Mouse (Mus musculus) adrenal gland, postnatal 36 days (tissue): ENCODE measurements around the gene Nck2. TPM values are rescaled to one million over a fixed set of nuclear protein-coding genes. Genes with fewer than 3 reads are reported as not detected.
"Not testable (repeated sequence)": the region's sequence is repeated elsewhere in the genome, so short reads cannot be mapped to it uniquely, and the experiment has no call there.

ENCODE experiments used
- DNase-seq, 2 experiments: peaks; one replicate each; pipeline ENCODE4 v3.0.0; 2021; ENCODE audit warnings: mixed read lengths in 1 of 2
- total RNA-seq, 2 experiments: library from RNA; stranded (reverse); gene quantifications; 2 replicates each; pipeline ENCODE4 v1.2.3; 2021

Gene Nck2
- total RNA-seq, 2 experiments from 2014 or later = 29.7 to 32.9 TPM

DNA sequence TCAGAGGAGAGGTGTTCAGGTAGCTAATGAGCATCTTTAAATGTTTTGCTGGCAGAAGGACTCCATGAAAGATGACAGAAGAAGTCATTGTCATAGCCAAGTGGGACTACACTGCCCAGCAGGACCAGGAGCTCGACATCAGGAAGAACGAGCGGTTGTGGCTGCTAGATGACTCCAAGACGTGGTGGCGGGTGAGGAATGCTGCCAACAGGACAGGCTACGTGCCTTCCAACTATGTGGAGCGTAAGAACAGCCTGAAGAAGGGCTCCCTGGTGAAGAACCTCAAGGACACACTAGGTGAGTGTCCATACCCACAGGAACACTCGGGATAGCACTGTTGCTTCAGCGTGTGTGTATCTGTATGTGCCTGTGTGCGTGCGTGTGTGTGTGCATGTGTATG, 89.1 kb downstream of the Nck2 start:
- DNase-seq = not testable (repeated sequence)

DNA sequence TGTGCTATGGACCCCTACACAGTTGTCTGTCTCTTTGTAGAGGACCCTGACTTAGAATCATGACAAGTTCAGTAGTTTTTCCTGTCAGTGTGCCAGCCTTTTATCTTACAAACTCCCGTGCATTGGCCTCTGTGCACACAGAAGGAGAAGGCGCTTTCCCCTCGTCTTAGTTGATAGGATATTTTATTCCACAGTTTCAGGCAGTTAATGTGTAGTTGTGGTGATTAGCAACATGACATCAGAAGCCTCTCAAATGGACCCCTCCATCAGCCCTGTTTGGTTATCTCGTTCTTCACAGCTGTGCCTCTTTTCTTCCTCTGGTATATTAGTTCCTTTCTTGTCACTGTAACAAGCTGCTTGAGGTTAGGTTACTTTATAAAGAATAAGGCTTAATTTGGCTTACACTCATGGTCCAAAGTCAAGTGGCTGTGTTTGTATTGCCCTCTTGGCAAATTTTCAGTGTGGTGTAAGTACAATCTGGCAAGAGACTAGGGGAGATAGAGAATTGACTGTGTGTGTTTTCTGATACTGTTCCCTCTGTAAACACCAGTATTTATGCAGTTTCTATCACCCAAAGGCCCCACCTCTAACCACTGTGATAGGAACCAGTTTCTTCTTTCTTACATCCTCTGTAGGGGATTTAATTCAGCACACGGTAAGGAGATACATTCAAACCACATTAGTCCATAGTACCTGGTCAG, 89.8 kb downstream of the Nck2 start:
- no peak for DNase-seq

DNA sequence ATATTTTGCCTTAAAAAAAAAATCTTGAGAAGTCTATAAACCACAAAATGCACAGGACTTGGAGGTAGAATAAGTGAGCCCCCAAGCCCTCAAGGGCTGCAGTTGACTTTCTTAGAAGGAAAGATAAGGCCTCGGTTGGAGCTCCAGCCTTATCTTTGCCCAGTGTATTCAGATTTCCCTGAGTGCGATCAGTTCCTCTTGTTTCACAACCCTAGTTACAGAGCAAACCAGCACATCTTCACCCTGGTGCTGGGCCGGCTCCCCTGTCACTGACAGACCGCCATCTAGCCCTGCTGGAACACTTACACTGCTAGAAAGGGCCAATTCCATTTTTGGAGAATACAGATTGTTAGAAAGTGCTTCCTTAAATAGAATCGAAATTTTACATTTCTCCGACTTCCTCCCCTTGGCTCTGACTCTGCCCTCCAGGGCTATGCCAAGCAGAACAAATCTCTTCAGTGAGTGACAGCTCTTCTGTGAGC, 91.2 kb downstream of the Nck2 start:
- DNase-seq = no peak

DNA sequence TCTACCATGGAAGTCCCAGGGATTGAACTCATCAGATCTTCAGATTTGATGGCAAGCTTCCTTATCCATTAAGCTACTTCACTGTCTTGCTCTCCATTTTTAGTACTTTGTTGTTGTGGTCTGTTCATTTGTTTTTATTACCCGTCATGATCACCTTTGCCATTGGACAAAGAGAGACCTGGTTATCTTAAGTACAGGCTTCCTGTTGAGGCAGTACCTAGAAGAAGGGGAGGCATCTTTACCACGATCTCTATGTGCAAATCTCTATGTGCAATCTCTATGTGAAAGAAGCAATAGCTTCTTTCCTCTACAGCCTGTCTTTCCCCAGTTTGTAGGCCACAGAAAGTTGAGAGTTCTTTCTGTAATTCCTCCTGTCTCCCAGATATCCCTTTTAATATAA, 91.9 kb downstream of the Nck2 start:
- DNase-seq = no peak

DNA sequence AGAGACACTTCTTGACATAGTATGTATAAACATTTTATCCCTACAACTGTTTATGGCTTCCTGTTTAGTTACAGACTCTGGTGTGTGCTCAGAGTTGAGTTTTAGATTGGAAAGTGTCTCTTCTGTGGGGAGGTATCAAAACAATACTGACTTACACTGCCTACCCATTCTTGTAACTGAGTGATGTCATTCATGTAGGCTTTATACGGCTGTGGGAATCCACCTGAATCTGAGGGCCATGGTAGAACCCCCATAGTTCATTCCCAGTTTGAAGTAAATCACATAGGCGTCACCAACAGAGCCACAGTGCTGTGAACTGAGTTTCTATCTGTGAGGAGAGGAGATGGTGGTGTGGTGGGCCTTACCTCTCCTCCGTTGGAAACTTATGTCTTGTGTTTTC, 92.6 kb downstream of the Nck2 start:
- DNase-seq = no peak

DNA sequence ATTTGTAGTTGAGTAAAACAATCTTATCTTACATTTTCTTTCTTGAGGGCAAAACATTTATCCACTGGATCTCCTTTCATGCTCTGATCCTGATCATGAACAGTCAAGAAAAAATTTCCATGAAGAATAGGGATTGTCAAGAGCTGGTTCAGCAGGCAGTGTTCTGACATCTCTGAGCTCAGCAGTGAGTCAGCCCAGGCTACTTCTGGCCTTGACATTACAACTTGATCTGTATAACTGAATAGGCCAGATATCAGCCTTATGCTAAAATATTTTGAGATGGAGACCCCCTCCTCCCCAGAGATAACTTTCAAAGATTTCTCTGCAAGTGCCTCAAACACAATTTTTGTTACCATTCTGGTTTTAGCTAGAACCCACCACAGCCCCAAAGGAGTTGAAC, 93.1 kb downstream of the Nck2 start:
- peak; percentile 54 to 61 for DNase-seq

DNA sequence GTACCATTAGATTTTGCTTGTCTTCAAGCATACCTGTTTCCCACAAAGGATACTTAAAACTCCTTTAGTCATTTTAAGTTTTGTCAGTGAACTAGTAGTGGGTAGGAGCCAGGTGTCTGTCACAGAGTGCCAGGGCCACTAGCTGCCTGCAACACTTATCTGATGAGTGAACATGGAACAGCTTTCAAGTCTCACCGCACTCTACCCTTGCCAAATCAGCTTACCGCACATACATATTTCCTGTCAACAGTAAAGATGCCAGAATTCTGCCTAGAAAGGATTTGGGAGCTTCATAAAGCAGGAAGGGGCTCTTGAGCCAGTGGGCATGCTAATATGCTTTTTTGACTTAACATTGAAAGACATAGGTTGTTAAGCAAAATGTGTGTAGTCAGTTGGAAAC, 94.3 kb downstream of the Nck2 start:
- DNase-seq = no peak

DNA sequence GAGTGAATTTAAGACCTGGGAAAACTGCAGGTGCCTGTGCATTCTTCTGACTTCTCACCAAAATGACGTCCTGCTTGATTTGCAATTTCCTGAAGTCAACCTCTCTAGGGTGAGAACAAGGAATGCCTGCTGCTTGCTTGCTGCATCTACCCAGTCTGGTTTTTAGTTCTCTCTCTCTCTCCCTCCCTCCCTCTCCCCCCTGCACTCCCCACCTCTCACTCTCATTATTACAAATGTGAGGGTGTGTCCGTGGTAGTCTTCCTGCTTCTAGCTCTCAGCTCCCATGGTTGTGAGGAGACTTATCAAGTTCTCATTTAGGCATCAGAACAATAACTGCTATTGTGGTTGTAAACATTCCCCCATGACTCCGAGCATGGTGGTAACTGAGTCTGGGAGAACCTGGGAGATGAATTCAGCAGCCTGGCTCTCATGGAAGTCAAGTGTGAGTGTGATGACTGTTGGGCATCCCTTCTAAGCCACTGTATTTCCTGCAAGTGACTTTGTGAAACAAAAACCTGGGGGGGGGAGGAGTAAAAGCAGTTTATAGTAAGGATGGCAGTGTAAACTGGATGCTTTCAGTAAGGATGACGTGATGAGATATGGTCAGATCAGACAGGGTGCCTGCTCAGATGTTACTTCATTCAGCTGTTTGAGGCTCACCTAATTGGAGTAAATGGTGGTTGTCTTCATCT, 95.5 kb downstream of the Nck2 start:
- no peak for DNase-seq

DNA sequence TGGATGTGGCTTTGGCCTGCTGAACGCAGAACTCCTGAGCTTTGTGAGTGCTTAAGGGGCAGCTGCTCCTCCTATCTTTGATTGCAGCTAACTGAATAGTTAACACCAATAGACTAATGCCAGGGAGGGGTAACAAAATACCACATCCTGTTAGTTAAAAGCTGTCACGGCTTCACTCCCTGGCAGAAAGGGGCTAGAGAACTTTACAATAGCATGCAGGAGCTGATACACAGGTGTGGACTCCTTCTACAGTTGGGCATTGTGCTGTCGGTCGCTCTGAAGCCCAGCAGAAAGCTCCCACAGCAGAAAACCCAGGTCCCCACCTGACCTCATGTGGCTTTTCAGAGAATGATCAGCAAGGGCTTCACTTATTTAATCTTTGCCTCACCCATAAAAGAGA, 98.0 kb downstream of the Nck2 start:
- no peak for DNase-seq

DNA sequence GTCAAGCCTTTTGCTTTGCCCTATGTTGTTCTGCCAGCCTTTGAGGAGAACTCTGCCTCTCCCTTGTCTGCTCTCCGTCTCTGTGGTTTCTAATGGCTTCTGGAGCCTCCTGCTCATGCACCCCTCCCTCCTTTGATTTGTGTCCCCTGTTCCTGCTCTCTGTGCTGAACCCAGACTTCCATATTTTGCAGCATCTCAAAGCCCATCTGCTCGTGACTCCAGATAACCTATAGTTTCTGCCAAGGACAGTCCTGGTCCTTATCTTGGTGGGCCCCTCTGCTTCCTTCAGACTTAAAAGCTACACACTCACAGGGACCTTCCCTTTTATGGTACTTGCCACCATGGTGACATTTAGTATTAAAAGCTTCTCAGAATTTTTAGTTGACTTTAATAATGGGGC, 103.3 kb downstream of the Nck2 start:
- no peak for DNase-seq

DNA sequence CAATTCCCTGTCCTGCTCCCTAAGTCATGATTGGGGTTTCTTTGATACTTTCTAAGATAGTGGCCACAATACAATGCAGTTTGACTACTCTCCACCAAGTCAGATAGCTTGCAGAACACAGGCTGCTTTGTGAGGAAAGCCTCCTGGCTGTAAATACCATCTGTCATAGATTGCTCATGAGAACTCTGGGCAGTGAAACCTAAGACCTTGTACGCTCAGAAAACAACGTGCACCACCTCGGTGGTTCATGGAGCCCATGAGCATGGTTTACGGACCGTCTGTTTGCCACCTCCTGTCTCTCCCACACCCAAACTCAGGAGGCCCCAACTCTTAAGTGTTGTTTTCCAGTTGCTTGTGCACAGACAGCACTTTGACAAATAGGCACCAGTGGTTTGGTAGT, 104.4 kb downstream of the Nck2 start:
- no peak for DNase-seq

DNA sequence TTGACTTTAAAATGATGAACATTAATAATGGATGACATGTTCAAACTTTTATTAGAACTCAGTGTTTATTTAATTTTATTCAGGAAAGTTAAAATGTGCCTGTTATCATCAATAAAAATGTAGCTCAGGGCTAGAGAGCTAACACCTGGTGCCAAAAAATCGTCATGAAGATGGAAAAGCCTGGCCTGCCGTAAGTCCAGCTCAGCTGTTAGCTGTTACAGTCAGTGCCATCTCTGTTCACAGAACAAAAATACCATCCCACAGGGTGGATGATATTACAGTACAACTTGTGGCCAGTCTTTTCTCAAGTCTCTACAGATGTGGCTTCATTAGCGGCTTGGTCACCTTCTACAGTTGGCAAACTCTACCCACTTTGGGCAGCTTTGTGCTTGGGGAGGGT, 106.1 kb downstream of the Nck2 start:
- no peak for DNase-seq

DNA sequence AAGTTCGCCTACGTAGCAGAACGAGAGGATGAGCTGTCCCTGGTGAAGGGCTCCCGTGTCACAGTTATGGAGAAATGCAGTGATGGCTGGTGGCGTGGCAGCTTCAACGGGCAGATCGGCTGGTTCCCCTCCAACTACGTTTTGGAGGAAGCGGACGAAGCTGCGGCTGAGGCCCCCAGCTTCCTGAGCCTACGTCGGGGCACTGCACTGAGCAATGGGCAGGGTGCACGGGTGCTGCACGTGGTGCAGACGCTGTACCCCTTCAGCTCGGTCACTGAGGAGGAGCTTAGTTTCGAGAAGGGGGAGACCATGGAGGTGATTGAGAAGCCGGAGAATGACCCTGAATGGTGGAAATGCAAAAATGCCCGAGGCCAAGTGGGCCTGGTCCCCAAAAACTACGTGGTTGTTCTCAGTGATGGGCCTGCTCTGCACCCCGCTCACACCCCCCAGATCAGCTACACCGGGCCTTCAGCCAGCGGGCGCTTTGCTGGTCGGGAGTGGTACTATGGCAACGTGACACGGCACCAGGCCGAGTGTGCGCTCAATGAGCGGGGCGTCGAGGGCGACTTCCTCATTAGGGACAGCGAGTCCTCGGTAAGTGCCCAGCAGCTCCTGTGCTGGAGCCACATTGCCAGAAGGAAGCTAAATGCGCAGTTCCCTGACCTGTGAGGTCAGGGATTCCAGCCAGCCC, 109.8 kb downstream of the Nck2 start:
- DNase-seq = not testable (repeated sequence)

DNA sequence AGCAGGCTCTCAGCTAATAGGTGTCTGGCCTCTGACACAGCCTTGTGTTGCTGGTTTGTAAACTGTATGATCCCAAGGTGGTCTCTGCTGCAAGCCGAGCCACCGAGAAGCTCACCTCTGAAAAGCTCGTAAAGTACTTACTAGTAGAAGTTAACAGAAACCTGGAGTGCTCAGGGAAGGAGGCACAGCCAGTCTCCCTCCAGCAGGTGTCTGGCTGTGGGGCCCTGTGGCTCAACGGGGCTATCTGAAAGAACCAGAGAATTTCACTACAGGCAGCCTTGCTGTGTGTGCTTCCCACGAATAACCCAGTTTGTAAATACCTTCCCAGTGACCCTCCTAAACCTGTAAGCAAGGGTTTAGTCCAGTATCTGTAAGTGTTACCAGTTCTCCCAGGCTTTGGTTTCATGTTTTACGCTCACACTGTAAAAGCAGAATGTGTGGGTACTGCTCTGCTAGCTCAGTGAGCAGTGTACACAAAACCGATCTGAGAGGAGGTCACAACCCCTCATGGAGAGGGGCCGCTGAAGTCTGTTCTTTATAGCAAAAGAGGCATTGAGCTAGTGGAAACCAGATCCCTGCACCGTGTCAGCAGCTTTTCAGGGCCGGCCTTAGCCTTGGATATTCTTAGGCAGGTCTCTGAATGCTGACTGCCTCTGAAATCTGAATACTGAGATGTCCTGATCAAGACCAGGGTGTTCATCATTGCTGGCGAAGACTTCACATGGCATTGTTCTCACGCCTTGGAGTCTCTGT, 111.0 kb downstream of the Nck2 start:
- no peak for DNase-seq

DNA sequence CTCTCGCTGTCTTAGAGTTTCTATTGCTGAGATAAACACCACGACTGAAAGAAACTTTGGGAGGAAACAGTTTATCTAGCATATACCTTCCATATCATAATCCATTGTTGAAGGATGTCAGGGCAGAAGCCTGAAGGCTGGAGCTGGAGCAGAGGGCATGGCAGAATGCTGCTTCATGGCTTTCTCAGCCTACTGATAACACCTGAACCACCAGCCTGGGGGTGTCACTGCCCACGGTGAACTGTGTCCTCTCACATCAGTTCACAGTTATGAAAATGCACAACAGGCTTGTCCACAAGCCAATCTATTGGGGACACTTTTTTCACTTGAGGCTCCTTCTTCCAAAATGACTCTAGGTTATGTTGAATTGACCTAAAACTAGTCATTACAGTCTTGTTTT, 114.0 kb downstream of the Nck2 start:
- no peak for DNase-seq

DNA sequence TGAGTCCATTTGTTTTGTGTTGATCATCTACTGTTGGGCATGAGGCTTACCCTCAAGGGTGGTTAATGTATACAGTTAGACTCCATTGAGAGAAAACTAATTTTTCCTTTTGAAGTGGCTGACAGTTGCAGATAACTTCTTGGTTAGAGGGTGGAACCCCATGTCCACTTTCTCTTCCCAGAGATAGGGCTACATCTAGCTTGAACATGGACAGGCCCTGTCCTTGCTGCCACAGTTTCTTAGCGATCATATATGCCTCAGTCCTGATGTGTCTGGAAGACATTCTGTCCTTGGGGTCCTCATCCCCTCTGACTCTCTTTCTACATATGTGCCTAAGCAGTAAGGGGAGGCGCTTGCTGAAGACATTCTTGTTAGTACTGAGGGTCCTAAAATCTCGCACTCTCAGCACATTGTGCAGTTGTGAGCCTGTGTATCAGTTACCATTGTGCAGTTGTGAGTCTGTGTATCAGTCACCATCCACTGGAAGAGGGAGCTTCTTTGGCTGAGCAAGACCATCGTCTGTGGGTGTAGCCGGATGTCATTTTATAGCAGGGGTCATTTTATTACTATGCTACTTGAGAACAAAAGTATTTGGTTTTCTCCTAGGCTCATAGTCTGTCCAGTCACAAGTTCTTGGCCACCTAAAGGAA, 114.8 kb downstream of the Nck2 start:
- DNase-seq = no peak

DNA sequence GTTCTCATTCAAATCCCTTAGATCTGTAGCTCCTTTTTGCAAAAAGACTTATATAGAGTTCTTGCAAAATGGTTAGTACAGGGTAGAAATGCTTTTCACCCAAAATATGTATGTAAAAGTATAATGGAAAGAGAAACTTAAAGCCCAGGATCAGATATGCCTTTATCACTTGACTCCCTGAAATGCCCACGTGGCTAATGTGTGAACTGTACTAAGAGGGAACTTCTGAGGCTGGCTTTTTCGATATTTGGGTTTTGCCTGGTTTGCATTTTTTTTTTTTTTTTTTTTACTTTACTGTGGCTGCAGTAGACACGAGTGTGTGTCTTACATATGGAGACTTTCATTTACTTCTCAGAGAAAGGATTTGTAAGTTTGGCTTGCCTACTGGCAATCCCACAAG, 116.7 kb downstream of the Nck2 start:
- DNase-seq = no peak

DNA sequence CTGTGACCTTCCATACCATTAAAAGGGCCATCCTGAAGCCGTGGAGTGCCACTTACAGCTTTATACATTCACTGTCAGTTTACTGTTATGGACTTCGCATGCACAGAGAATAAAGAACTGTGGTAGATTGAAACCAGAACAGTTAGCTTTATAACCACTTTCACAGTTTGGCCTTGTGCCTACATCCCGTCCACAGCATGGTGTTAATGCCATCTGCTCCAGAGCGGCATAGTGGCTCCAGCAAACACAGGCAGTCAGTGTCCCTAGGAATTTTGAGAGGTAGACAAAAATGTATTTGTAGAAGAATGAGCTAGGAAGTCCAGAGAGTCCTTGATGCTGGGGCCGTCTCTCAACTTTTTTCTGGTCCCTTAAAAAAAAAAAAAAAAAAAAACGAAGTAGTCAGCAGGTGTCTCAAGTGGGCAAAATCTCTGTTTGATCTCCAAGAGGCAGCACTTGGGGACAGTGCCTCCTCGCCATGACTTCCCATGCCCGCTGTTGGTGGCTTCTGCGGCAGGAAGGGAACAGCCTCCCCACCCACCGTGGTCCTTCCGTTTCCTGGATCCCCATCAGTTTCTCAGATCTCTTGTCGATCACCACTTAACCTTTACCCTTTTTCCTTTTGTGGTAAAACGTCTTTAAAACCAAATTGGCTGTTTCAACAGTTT, 117.8 kb downstream of the Nck2 start:
- no peak for DNase-seq

DNA sequence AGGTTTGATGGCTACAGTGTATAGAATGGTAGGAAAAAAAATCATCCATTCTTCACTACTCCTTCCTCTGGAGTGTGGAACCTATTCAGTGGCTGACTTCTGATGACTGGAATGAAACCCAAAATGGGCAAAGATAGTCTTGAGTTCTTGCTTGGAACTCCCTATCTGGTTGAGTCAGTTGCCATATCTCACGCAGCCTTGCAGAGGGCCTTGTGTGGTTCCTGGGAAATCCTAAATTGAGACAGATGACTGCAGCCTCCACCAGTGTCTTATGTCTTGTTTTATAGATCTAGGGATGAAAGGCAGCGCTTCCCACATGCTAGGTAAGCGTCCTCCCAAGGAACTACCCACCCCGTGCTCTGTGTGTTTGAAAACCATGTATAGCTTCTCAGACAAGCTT, 120.9 kb downstream of the Nck2 start:
- DNase-seq = no peak

DNA sequence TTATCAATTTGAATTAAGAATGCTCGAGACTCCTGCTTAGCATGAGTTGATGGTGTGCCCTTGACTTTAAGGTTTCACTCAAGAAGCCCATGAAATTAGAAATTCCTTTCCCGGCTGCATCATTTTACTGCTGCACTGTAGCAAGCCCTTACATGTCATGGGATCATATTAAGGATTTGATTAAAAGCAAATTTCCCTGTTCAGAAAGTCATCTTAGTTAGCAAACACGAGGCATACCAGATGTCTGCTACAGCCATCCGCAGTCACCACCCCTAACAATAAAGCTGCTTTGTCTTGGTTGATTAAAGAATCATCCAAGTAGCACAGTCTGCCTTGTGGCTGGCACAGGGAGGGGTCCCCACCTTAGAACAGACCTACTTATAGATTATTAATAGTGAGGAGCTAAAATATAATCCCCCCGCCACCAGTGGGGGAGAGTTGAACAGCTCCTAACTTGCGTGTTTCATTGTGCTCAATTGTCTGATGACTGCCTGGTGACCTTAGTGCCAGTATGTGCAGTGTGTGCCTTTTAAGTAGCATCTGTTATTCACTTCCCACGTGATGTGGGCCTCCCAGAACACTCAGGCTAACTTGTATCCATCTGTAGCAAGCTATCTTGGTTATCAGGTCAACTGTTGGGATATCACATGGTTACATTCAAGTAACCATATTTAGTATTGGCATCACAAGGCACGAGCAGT, 122.4 kb downstream of the Nck2 start:
- no peak for DNase-seq

DNA sequence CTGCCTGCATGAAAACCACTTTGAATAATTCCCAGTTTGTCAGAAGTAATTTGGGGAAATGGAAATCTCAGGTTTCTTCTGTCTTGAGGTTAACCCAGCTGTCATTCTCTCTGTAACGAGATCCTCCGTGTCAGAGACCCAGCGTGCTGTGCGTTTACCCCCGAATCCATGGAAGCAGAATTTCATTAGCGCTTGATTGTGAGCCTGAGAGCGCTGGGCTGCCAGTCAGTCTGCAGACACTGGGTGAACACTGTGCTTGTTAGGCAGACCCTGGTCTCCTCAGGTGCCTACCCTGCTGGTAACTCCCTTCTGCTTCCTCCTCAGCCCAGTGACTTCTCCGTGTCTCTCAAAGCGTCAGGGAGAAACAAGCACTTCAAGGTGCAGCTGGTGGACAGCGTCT, 124.4 kb downstream of the Nck2 start:
- no peak for DNase-seq
